Mouse (Mus musculus): ENCODE measurements around the gene Eefsec. TPM values are rescaled to one million over a fixed set of nuclear protein-coding genes. Genes with fewer than 3 reads are reported as not detected.
A peak's percentile ranks its signal among the peaks of the same experiment; 100 is the strongest.

Gene Eefsec
- polyA plus RNA-seq, 1 experiment from 2014 or later, result 22.8 TPM

GRCm38 (mm10) chr6:88231821-88232220 is 214.5 kb downstream of the Eefsec start:
- Histone ChIP-seq H3K36me3 (no peaks in the 10 kb centered on the region), H3K9ac (no peak overlapping the region), H3K9me3 (replicated peaks) (no peaks in the 10 kb centered on the region), H3K27ac (no peak overlapping the region), H3K4me2 (no peak overlapping the region), H3K4me1 (replicated peaks) (peaks cover 15% of the 10 kb centered on the region), H3K27me3 (peaks cover 93% of the 10 kb centered on the region), H3K4me3 (replicated peaks) (no peak overlapping the region)
- DNase-seq, result no peak
- no peak for ATAC-seq (ENCODE audit: low read depth)
- 61% methylated on average over 7 of the region's 7 CpGs for WGBS (ENCODE audit: insufficient replicate concordance)

DNA sequence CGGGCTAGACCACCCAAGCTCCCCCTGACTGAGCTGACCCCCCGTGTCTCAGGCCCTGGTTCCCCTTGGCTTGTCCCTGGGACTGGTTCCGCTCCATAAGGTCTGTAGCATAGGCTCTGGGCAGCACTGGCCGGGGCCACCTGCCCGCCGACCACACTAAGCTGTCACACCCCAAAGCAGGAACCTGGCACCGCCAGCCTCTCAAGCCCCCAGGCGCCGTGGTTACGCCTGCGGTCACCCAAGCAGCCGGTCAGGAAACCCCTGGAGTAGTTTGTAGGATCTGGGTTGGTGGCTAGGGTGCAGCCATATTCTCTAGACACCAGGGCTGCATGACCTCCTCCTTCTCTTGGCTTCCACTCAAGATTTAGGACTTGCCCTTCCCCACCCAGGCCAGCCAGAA is 217.1 kb downstream of the Eefsec start:
- no peak overlapping the region for H3K9ac ChIP-seq
- no peaks in the 10 kb centered on the region for H3K36me3 ChIP-seq
- H3K9me3 ChIP-seq (replicated peaks), result no peaks in the 10 kb centered on the region
- no peak overlapping the region for H3K4me3 ChIP-seq (replicated peaks)
- ATAC-seq (ENCODE audit: low read depth), result no peak
- H3K27ac ChIP-seq, result no peak overlapping the region
- DNase-seq, result no peak
- H3K4me2 ChIP-seq, result no peak overlapping the region
- peaks cover 76% of the 10 kb centered on the region for H3K27me3 ChIP-seq
- 46% methylated on average over 12 of the region's 12 CpGs for WGBS (ENCODE audit: insufficient replicate concordance)
- H3K4me1 ChIP-seq (replicated peaks), result peaks cover 7% of the 10 kb centered on the region

DNA sequence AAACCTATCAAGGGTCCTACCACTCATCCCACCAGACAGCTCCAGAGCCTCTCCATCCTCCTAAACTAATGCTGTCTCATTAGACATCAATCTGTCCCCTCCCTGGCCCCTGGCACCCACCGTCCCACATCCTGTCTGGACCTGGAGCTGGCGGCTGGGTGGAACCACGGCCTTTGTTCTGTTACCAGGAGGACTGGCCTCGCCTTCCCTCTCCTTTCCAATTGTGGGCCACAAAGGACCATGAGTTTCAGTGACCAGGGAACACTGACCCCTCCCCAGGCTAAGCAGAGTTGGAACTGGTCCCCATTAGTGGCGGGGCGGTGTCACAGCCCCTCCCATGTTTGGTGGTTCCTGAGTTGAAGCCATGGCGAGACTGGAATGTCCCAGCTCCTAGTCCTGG is 218.8 kb downstream of the Eefsec start:
- peaks cover 64% of the 10 kb centered on the region for H3K27me3 ChIP-seq
- no peak for ATAC-seq (ENCODE audit: low read depth)

GRCm38 (mm10) chr6:88226570-88226994 is 219.8 kb downstream of the Eefsec start:
- Histone ChIP-seq H3K27me3 (peaks cover 58% of the 10 kb centered on the region), H3K4me2 (no peak overlapping the region), H3K36me3 (no peaks in the 10 kb centered on the region), H3K9ac (no peak overlapping the region), H3K27ac (no peak overlapping the region), H3K4me1 (replicated peaks) (peaks cover 7% of the 10 kb centered on the region), H3K9me3 (replicated peaks) (no peaks in the 10 kb centered on the region), H3K4me3 (replicated peaks) (no peak overlapping the region)
- ATAC-seq (ENCODE audit: low read depth) (peak; percentile 42; the same call in 1 of the 2 replicates), DNase-seq (no peak)
- WGBS (ENCODE audit: insufficient replicate concordance), result 23% methylated on average over 5 of the region's 5 CpGs

More for the DNA sequence above, 218.8 kb downstream of the Eefsec start:
- Histone ChIP-seq H3K9ac (no peak overlapping the region), H3K4me3 (replicated peaks) (no peak overlapping the region), H3K9me3 (replicated peaks) (no peaks in the 10 kb centered on the region), H3K4me2 (no peak overlapping the region), H3K36me3 (no peaks in the 10 kb centered on the region), H3K27ac (no peak overlapping the region), H3K4me1 (replicated peaks) (peaks cover 7% of the 10 kb centered on the region)
- WGBS (ENCODE audit: insufficient replicate concordance), result 54% methylated on average over 7 of the region's 7 CpGs
- no peak for DNase-seq

DNA sequence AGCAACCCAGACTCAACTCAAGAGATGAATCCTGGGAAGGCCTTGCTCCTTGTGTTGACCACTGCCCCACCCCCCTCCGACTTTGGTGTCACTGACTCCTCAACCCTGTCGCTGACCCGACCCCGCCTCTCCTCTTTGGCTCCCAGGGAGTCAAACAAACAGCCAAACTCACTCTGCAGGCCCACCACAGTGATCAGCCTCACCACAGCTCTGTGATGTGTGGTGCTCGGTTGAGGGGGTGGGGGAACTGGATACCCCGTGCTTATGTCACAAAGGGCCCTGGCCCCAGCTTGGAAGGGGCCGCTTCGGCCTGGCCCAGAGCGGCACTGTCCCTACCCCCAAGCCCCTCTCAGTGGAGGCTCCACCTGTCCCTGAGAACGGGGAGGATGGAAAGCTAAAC is 224.4 kb downstream of the Eefsec start, which contains the start of gene Dnajb8:
Gene Dnajb8 (plus strand): TSS at position 301 of the 400 bp plus-strand sequence.
- Histone ChIP-seq H3K9me3 (replicated peaks) (peaks cover 7% of the 10 kb centered on the region; the same call in 1 of the 2 replicates), H3K27ac (no peak within 1 kb of the TSS), H3K36me3 (no peaks in the 10 kb centered on the region), H3K4me3 (replicated peaks) (no peak within 1 kb of the TSS), H3K9ac (no peak within 1 kb of the TSS), H3K4me2 (no peak within 1 kb of the TSS), H3K4me1 (replicated peaks) (peaks cover 11% of the 10 kb centered on the region), H3K27me3 (peaks cover 26% of the 10 kb centered on the region)
- DNase-seq (no peak), ATAC-seq (ENCODE audit: low read depth) (no peak)
- WGBS (ENCODE audit: insufficient replicate concordance), result 51% methylated on average over 10 of the region's 10 CpGs

- no peak overlapping the region for H3K27ac ChIP-seq
- H3K36me3 ChIP-seq, result no peaks in the 10 kb centered on the region
- H3K9ac ChIP-seq, result no peak overlapping the region
- peaks cover 4% of the 10 kb centered on the region; the same call in 1 of the 2 replicates for H3K4me1 ChIP-seq (replicated peaks)
- DNase-seq (no peak), ATAC-seq (ENCODE audit: low read depth) (no peak)
- peaks cover 19% of the 10 kb centered on the region; the same call in 1 of the 2 replicates for H3K27me3 ChIP-seq
- H3K4me2 ChIP-seq, result no peak overlapping the region
- H3K4me3 ChIP-seq (replicated peaks), result no peak overlapping the region
- WGBS (ENCODE audit: insufficient replicate concordance), result 33% methylated on average over 4 of the region's 4 CpGs
- peaks cover 7% of the 10 kb centered on the region; the same call in 1 of the 2 replicates for H3K9me3 ChIP-seq (replicated peaks)
Measured at GRCm38 (mm10) chr6:88219094-88219493, 227.2 kb downstream of the Eefsec start.

DNA sequence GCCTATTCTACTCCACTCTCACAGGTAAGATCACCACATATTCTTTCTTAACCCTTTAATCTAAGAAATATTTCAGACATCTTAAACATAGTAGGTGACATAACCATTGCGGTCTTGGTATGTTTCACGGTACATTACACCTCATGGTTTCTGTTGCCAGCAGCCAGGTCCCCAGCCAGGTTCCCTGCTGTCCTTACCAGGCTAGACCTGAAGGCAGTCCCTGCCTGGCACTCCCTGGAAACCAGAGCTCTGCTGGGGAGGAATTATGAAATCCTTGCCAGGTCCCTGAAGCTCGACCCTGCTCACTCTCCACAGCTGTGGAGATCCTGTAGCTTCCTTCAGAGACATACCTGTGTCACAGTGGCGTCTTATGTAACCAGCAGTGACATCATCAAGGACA is 230.1 kb downstream of the Eefsec start:
- Histone ChIP-seq H3K9ac (no peak overlapping the region), H3K36me3 (no peaks in the 10 kb centered on the region), H3K4me1 (replicated peaks) (peaks cover 4% of the 10 kb centered on the region; the same call in 1 of the 2 replicates), H3K9me3 (replicated peaks) (peaks cover 7% of the 10 kb centered on the region; the same call in 1 of the 2 replicates), H3K4me2 (no peak overlapping the region), H3K4me3 (replicated peaks) (no peak overlapping the region), H3K27me3 (peaks cover 8% of the 10 kb centered on the region; the same call in 1 of the 2 replicates), H3K27ac (no peak overlapping the region)
- DNase-seq, result no peak
- 71% methylated on average over 4 of the region's 4 CpGs for WGBS (ENCODE audit: insufficient replicate concordance)
- ATAC-seq (ENCODE audit: low read depth), result no peak

DNA sequence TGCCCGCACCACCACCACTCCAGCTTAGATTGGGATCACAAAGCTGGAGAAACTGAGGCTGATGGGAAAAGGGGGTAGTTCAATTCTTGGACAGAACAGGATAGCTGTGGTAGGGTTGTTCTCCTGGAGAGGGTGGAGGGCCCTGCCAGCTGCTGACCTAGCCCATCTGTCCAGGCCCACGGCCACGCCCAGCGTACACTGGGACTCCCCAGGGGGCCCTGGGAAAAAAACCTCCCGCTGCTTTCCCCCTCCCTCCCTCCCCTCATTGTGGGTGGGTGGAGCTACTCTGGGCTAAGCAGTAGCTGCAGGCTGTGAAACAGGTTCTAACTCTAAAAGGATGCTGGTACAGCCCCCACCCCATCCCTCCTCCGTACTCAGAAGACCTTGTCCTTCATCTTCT is 230.5 kb downstream of the Eefsec start:
- no peak overlapping the region for H3K4me2 ChIP-seq
- DNase-seq (no peak), ATAC-seq (ENCODE audit: low read depth) (no peak)
- H3K27me3 ChIP-seq, result peaks cover 4% of the 10 kb centered on the region; the same call in 1 of the 2 replicates
- no peak overlapping the region for H3K4me3 ChIP-seq (replicated peaks)
- WGBS (ENCODE audit: insufficient replicate concordance), result 65% methylated on average over 6 of the region's 6 CpGs
- H3K9me3 ChIP-seq (replicated peaks), result peaks cover 7% of the 10 kb centered on the region; the same call in 1 of the 2 replicates
- peaks cover 4% of the 10 kb centered on the region; the same call in 1 of the 2 replicates for H3K4me1 ChIP-seq (replicated peaks)
- H3K36me3 ChIP-seq, result no peaks in the 10 kb centered on the region
- no peak overlapping the region for H3K9ac ChIP-seq
- H3K27ac ChIP-seq, result no peak overlapping the region

DNA sequence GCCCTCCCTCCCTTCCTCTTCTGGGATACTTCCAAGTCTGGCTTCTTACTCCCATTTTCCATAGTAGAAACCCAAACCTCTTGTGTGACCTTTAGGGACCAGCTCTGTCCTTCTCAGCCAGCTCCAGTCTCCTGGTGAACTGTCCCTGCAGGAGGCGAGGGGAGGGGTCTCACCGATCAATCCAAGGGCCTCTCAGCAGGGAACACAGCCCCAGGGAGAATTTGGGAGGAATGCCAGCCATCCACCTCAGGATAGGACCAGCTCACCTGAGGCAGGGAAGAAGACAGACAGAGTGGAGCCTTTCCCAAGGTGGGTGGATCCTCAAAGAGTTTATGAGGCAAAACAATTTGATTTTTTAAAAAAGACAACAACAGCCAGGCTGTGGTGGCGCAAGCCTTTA is 236.2 kb downstream of the Eefsec start:
- Histone ChIP-seq H3K9ac (no peak overlapping the region), H3K4me1 (replicated peaks) (peaks cover 13% of the 10 kb centered on the region), H3K4me3 (replicated peaks) (no peak overlapping the region), H3K27ac (no peak overlapping the region), H3K27me3 (peaks cover 26% of the 10 kb centered on the region), H3K4me2 (no peak overlapping the region), H3K9me3 (replicated peaks) (no peaks in the 10 kb centered on the region), H3K36me3 (no peaks in the 10 kb centered on the region)
- DNase-seq (no peak), ATAC-seq (ENCODE audit: low read depth) (no peak)
- 61% methylated on average over 3 of the region's 3 CpGs for WGBS (ENCODE audit: insufficient replicate concordance)

- H3K9me3 ChIP-seq (replicated peaks), result no peaks in the 10 kb centered on the region
- H3K4me1 ChIP-seq (replicated peaks), result peaks cover 18% of the 10 kb centered on the region
- WGBS (ENCODE audit: insufficient replicate concordance), result 66% methylated on average over 5 of the region's 5 CpGs
- no peak for DNase-seq
- no peak overlapping the region for H3K4me2 ChIP-seq
- no peaks in the 10 kb centered on the region for H3K36me3 ChIP-seq
- no peak overlapping the region for H3K4me3 ChIP-seq (replicated peaks)
- ATAC-seq (ENCODE audit: low read depth), result no peak
- no peak overlapping the region for H3K27ac ChIP-seq
- peaks cover 33% of the 10 kb centered on the region for H3K27me3 ChIP-seq
- H3K9ac ChIP-seq, result no peak overlapping the region
Measured at GRCm38 (mm10) chr6:88209453-88209852, 236.9 kb downstream of the Eefsec start.

- no peak for DNase-seq
Measured at GRCm38 (mm10) chr6:88208321-88208720, 238.0 kb downstream of the Eefsec start.

GRCm38 (mm10) chr6:88207403-88208033 is 238.8 kb downstream of the Eefsec start:
- DNase-seq (no peak), ATAC-seq (ENCODE audit: low read depth) (no peak)
- H3K9me3 ChIP-seq (replicated peaks), result no peaks in the 10 kb centered on the region
- H3K4me3 ChIP-seq (replicated peaks), result no peak overlapping the region
- H3K36me3 ChIP-seq, result no peaks in the 10 kb centered on the region
- no peak overlapping the region for H3K4me2 ChIP-seq
- peaks cover 51% of the 10 kb centered on the region for H3K27me3 ChIP-seq
- peaks cover 37% of the 10 kb centered on the region for H3K4me1 ChIP-seq (replicated peaks)
- H3K27ac ChIP-seq, result no peak overlapping the region
- no peak overlapping the region for H3K9ac ChIP-seq
- 62% methylated on average over 10 of the region's 10 CpGs for WGBS (ENCODE audit: insufficient replicate concordance)

More at GRCm38 (mm10) chr6:88208321-88208720, 238.0 kb downstream of the Eefsec start:
- 76% methylated on average over 3 of the region's 3 CpGs for WGBS (ENCODE audit: insufficient replicate concordance)
- no peak for ATAC-seq (ENCODE audit: low read depth)
- Histone ChIP-seq H3K9ac (no peak overlapping the region), H3K27me3 (peaks cover 45% of the 10 kb centered on the region), H3K4me3 (replicated peaks) (no peak overlapping the region), H3K27ac (no peak overlapping the region), H3K9me3 (replicated peaks) (no peaks in the 10 kb centered on the region), H3K4me1 (replicated peaks) (peaks cover 29% of the 10 kb centered on the region), H3K4me2 (no peak overlapping the region), H3K36me3 (no peaks in the 10 kb centered on the region)
